Mouse (Mus musculus) right cerebral cortex, adult 2 months (tissue): ENCODE measurements at regions not wholly inside any gene's neighbourhood (a gene's known extent, or its start where the extent isn't known, plus 50 kb on each side); places are given as distances from the start of the nearest gene placed in this dataset.
"Not testable (repeated sequence)": the region's sequence is repeated elsewhere in the genome, so short reads cannot be mapped to it uniquely, and the experiment has no call there.

Source experiments
- DNase-seq, 2 experiments: peaks; one replicate each; pipeline ENCODE4 v3.0.0; 2021 to 2022; ENCODE audit warnings: low spot score in 2 of 2

- peak; percentile 86 to 90 for DNase-seq
These were observed 293.1 kb upstream of the Slc7a14 start for GRCm38 (mm10) chr3:31603237-31603636.

- not testable (repeated sequence) for DNase-seq
These were observed 286.4 kb upstream of the Slc7a14 start for GRCm38 (mm10) chr3:31596581-31596980.

GRCm38 (mm10) chr3:31585971-31586370 lies 275.8 kb upstream of the Slc7a14 start:
- peak; percentile 40 to 48 for DNase-seq

GRCm38 (mm10) chr3:31573849-31574248 lies 263.7 kb upstream of the Slc7a14 start:
- DNase-seq, result no peak
